Mouse (Mus musculus) embryonic fibroblast, embryonic 13.5 days (primary cell): ENCODE results near the gene Tigit.

ENCODE experiments used
- CTCF ChIP-seq: IDR thresholded peaks from 2 replicates; pipeline ENCODE4 v1.5.1; 2011; ENCODE audit warnings: mild to moderate bottlenecking, control low read depth, low read length, moderate library complexity, borderline replicate concordance; ENCODE audit not compliant: insufficient read depth
- POLR2A ChIP-seq: IDR thresholded peaks from 2 replicates; pipeline ENCODE4 v1.6.1; 2011; ENCODE audit warnings: low read depth, mild to moderate bottlenecking, control low read depth, low read length, moderate library complexity

GRCm38 (mm10) chr16:43631758-43632157 lies 32.2 kb downstream of the Tigit start:
- TF ChIP-seq CTCF (no peak), POLR2A (no peak)
